Comparison of ENCODE assay signal across 14 mouse cellular contexts in genomic region chr19:55787420-55787819, GRCm38 (mm10). TPM values are rescaled to one million over a fixed set of nuclear protein-coding genes. Genes with fewer than 3 reads are reported as not detected.
A peak's percentile ranks its signal among the peaks of the same experiment; 100 is the strongest.
DNase-seq lines count a peak whose midpoint lies in the region; ATAC-seq lines count a peak whose summit lies in the region.
"Had no signal": no experiment of that assay in that cellular context is flagged by ENCODE, and none has a peak within 500 bp of the region (broad histone marks: within the 10 kb centered on the region; RNA-seq: fewer than 3 reads in every experiment).

No protein-coding gene starts in this region.

- peaks cover 63% of the 10 kb centered on the region for H3K36me3 ChIP-seq in midbrain, embryonic 10.5 days
- H3K36me3 ChIP-seq in midbrain, embryonic 14.5 days (ENCODE audit: control insufficient read depth, insufficient read depth, low read length): no peaks in the 10 kb centered on the region
- H3K36me3 ChIP-seq in neural tube, embryonic 11.5 days (ENCODE audit: control insufficient read depth, insufficient read depth, low read length): no peaks in the 10 kb centered on the region; the same call in 1 of the 2 replicates
- H3K36me3 ChIP-seq: forebrain, embryonic 15.5 days; midbrain, embryonic 13.5 days had no signal

- no peak overlapping the region for H3K9ac ChIP-seq in midbrain, embryonic 14.5 days (replicated peaks; ENCODE audit: low read length)
- H3K9ac ChIP-seq in neural tube, embryonic 11.5 days (ENCODE audit: low read length): no peak overlapping the region
- H3K9ac ChIP-seq: forebrain, embryonic 15.5 days; midbrain, embryonic 13.5 days; stomach, embryonic 15.5 days had no signal

- no peak for ATAC-seq in midbrain, embryonic 14.5 days (ENCODE audit: low FRiP score, low TSS enrichment)
- peak; percentile 28; the same call in 1 of the 2 replicates for ATAC-seq in neural tube, embryonic 11.5 days (ENCODE audit: insufficient read depth, low FRiP score, low TSS enrichment)
- ATAC-seq: forebrain, embryonic 15.5 days had no signal

- no peaks in the 10 kb centered on the region for H3K27me3 ChIP-seq in midbrain, embryonic 10.5 days (ENCODE audit: low read depth, poor library complexity, severe bottlenecking)
- no peaks in the 10 kb centered on the region for H3K27me3 ChIP-seq in midbrain, embryonic 14.5 days (ENCODE audit: control insufficient read depth, insufficient read depth, low read length)
- H3K27me3 ChIP-seq in neural tube, embryonic 11.5 days (ENCODE audit: control insufficient read depth, insufficient read depth, low read length): no peaks in the 10 kb centered on the region
- H3K27me3 ChIP-seq: forebrain, embryonic 15.5 days; midbrain, embryonic 13.5 days; stomach, embryonic 15.5 days had no signal

- DNase-seq in adrenal gland, postnatal 10 days: peak; percentile 18
- DNase-seq in adrenal gland, postnatal 36 days: no peak
- peak; percentile 41 for DNase-seq in midbrain, embryonic 10.5 days (ENCODE audit: low spot score)
- DNase-seq in midbrain, embryonic 14.5 days: no peak
- DNase-seq in c-Kit-positive CD71-positive TER-119-positive erythroid progenitor cells, embryonic 14.5 days (ENCODE audit: low spot score): peak; percentile 6
- no peak for DNase-seq in neural tube, embryonic 11.5 days (ENCODE audit: low spot score)
- no peak for DNase-seq in cerebellum, postnatal 14 days
- no peak for DNase-seq in cerebellum, postnatal 10 days
- DNase-seq: cerebellum, adult 18-20 months; gastrocnemius, postnatal 25 days; kidney, adult 9 months had no signal

- no peak overlapping the region for H3K27ac ChIP-seq in midbrain, embryonic 10.5 days (replicated peaks)
- no peak overlapping the region for H3K27ac ChIP-seq in midbrain, embryonic 14.5 days (replicated peaks; ENCODE audit: low read depth, low read length)
- H3K27ac ChIP-seq in neural tube, embryonic 11.5 days (ENCODE audit: low read depth, low read length): no peak overlapping the region
- H3K27ac ChIP-seq: forebrain, embryonic 15.5 days; midbrain, embryonic 13.5 days; stomach, embryonic 15.5 days had no signal

- H3K4me2 ChIP-seq in midbrain, embryonic 14.5 days (ENCODE audit: low read length): no peak overlapping the region
- H3K4me2 ChIP-seq in neural tube, embryonic 11.5 days (ENCODE audit: low read depth): no peak overlapping the region
- H3K4me2 ChIP-seq: forebrain, embryonic 15.5 days; midbrain, embryonic 13.5 days; stomach, embryonic 15.5 days had no signal

- 86% methylated on average over 13 of the region's 13 CpGs for WGBS in midbrain, embryonic 10.5 days
- 90% methylated on average over 13 of the region's 13 CpGs for WGBS in midbrain, embryonic 14.5 days
- 92% methylated on average over 13 of the region's 13 CpGs for WGBS in neural tube, embryonic 11.5 days

- H3K4me3 ChIP-seq in midbrain, embryonic 10.5 days: no peak overlapping the region
- H3K4me3 ChIP-seq in midbrain, embryonic 14.5 days (replicated peaks; ENCODE audit: low read depth, low read length): no peak overlapping the region
- H3K4me3 ChIP-seq in neural tube, embryonic 11.5 days (ENCODE audit: low read depth, low read length): no peak overlapping the region
- H3K4me3 ChIP-seq: forebrain, embryonic 15.5 days; midbrain, embryonic 13.5 days; stomach, embryonic 15.5 days had no signal

- H3K9me3 ChIP-seq in midbrain, embryonic 10.5 days (replicated peaks): no peaks in the 10 kb centered on the region
- no peaks in the 10 kb centered on the region for H3K9me3 ChIP-seq in midbrain, embryonic 14.5 days (ENCODE audit: control insufficient read depth, low read length)
- no peaks in the 10 kb centered on the region for H3K9me3 ChIP-seq in neural tube, embryonic 11.5 days (ENCODE audit: control insufficient read depth, low read length)
- H3K9me3 ChIP-seq: forebrain, embryonic 15.5 days; midbrain, embryonic 13.5 days; stomach, embryonic 15.5 days had no signal

- H3K4me1 ChIP-seq in midbrain, embryonic 10.5 days: peaks cover 77% of the 10 kb centered on the region
- H3K4me1 ChIP-seq in midbrain, embryonic 14.5 days (ENCODE audit: control insufficient read depth, insufficient read depth, low read length): peaks cover 22% of the 10 kb centered on the region
- peaks cover 13% of the 10 kb centered on the region for H3K4me1 ChIP-seq in neural tube, embryonic 11.5 days (ENCODE audit: control insufficient read depth, insufficient read depth, low read length)

RNA-seq across cellular contexts. Expression of gene Tcf7l2, which starts 45.8 kb away (rescaled TPM):
- total RNA-seq in adrenal gland, postnatal 10 days (2021): 10 to 100 TPM; 22.8 to 26.1 TPM
- total RNA-seq in adrenal gland, postnatal 36 days (2021): 10 to 100 TPM; 22.7 to 28.3 TPM
- 180 and 255 TPM in 2 replicates for polyA plus RNA-seq in midbrain, embryonic 10.5 days (2016; fragmentation: Nextera tagmentation; extraction: Ambion mirVana)
- 720 and 768 TPM in 2 replicates for polyA plus RNA-seq in midbrain, embryonic 14.5 days (2014; fragmentation: Nextera tagmentation; extraction: Ambion mirVana)
- polyA plus RNA-seq in neural tube, embryonic 11.5 days (2014; fragmentation: Nextera tagmentation; extraction: Ambion mirVana): 60.5 and 60.6 TPM in 2 replicates

Comparison
In these comparisons a context has a peak if more than half of its experiments do, and no peak if none do; other contexts are left out.
1. DNase-seq: peak in adrenal gland, postnatal 10 days (single experiment), midbrain, embryonic 10.5 days (single experiment) and c-Kit-positive CD71-positive TER-119-positive erythroid progenitor cells, embryonic 14.5 days (single experiment); none in adrenal gland, postnatal 36 days (0 of 2), midbrain, embryonic 14.5 days (single experiment), neural tube, embryonic 11.5 days (single experiment), cerebellum, postnatal 14 days (0 of 2) and cerebellum, postnatal 10 days (0 of 2).